Mouse (Mus musculus): ENCODE results near the gene Abca14.

DNA sequence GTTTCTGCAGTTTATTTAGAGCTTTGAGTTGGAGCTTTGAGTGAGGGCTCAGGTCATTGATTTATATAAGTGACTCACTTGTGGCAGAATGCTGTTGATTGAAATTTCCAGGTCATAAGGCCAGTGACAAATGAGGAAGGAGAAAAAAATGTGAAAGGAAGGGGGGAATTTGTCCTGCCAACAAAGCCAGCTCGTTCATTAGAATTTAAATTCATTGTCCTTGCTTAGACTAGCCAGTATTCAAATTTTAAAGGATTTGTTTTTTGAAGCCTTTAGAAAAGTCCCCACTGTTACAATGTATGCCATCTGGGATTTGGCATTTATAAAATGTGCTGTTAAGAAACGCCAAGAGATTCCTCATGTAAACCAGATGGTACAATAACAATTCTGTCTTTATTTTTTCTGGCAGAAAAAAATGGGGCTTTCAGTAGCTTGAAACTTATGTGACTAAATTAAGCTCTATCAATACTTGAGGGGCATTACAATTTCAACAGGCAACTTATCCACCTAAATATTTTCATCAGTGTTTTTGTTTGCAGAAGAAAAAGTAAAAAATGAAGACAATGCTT, 46.8 kb upstream of the Abca14 start:
- no peak for TF ChIP-seq CTCF (IDR thresholded peaks at IDR 0.05; ENCODE audit: extremely low read depth, insufficient read depth, low read length)
- TF ChIP-seq POLR2A (IDR thresholded peaks at IDR 0.05; ENCODE audit: extremely low read depth, insufficient read depth, low read length), result no peak
